Mouse (Mus musculus) mesoderm, embryonic 11.5 days (tissue): ENCODE data around the gene Pla2g5.
"Not testable (repeated sequence)": the region's sequence is repeated elsewhere in the genome, so short reads cannot be mapped to it uniquely, and the experiment has no call there.

Source experiments
- DNase-seq: peaks from one replicate; pipeline ENCODE4 v3.0.0-alpha.2; 2012; ENCODE audit warnings: low read depth, low spot score

Gene Pla2g5

GRCm38 (mm10) chr4:138857576-138857975 lies 5.7 kb downstream of the Pla2g5 start:
- DNase-seq, result no peak

GRCm38 (mm10) chr4:138856491-138856890 lies 6.8 kb downstream of the Pla2g5 start:
- peak; percentile 91 for DNase-seq

- no peak for DNase-seq
These were observed 8.1 kb downstream of the Pla2g5 start for GRCm38 (mm10) chr4:138855092-138855632.

GRCm38 (mm10) chr4:138852961-138853360 lies 10.3 kb downstream of the Pla2g5 start:
- no peak for DNase-seq

- DNase-seq, result peak; percentile 74
These were observed 11.8 kb downstream of the Pla2g5 start for GRCm38 (mm10) chr4:138851463-138851862.

- DNase-seq, result no peak
These were observed 21.9 kb downstream of the Pla2g5 start for GRCm38 (mm10) chr4:138841386-138841785.

- no peak for DNase-seq
These were observed 22.6 kb downstream of the Pla2g5 start for GRCm38 (mm10) chr4:138840726-138841125.

- no peak for DNase-seq
These were observed 23.5 kb downstream of the Pla2g5 start for GRCm38 (mm10) chr4:138839806-138840205.

GRCm38 (mm10) chr4:138827147-138827546 lies 36.1 kb downstream of the Pla2g5 start:
- no peak for DNase-seq

- peak; percentile 53 for DNase-seq
These were observed 37.3 kb downstream of the Pla2g5 start for GRCm38 (mm10) chr4:138825751-138826567.

- DNase-seq, result peak; percentile 33
These were observed 38.6 kb downstream of the Pla2g5 start for GRCm38 (mm10) chr4:138824660-138825059.

- not testable (repeated sequence) for DNase-seq
These were observed 39.1 kb downstream of the Pla2g5 start for GRCm38 (mm10) chr4:138824161-138824560.

GRCm38 (mm10) chr4:138821036-138821435 lies 42.2 kb downstream of the Pla2g5 start:
- DNase-seq, result no peak

- no peak for DNase-seq
These were observed 44.2 kb downstream of the Pla2g5 start for GRCm38 (mm10) chr4:138819101-138819500.

GRCm38 (mm10) chr4:138817736-138818135 lies 45.5 kb downstream of the Pla2g5 start:
- DNase-seq, result no peak

GRCm38 (mm10) chr4:138816166-138816565 lies 47.1 kb downstream of the Pla2g5 start:
- DNase-seq, result no peak

- no peak for DNase-seq
These were observed 56.3 kb downstream of the Pla2g5 start for GRCm38 (mm10) chr4:138806920-138807541.

GRCm38 (mm10) chr4:138806160-138806559 lies 57.1 kb downstream of the Pla2g5 start:
- DNase-seq, result no peak

GRCm38 (mm10) chr4:138805248-138805647 lies 58.0 kb downstream of the Pla2g5 start:
- DNase-seq, result no peak

- no peak for DNase-seq
These were observed 60.4 kb downstream of the Pla2g5 start for GRCm38 (mm10) chr4:138802917-138803316.

- DNase-seq, result no peak
These were observed 61.7 kb downstream of the Pla2g5 start for GRCm38 (mm10) chr4:138801631-138802030.

GRCm38 (mm10) chr4:138800134-138800744 lies 63.0 kb downstream of the Pla2g5 start:
- DNase-seq, result no peak
